Mouse (Mus musculus): ENCODE results near the gene Nup98. TPM values are rescaled to one million over a fixed set of nuclear protein-coding genes. Genes with fewer than 3 reads are reported as not detected.

The Nup98 gene
- polyA plus RNA-seq (2016; fragmentation: Nextera tagmentation; extraction: Ambion mirVana): 33.1 and 34.8 TPM in 2 replicates

- H3K9me3 ChIP-seq: no peaks in the 10 kb centered on the region
- peak within 1 kb of the TSS; percentile 82 for H3K4me2 ChIP-seq (replicated peaks)
- H3K4me1 ChIP-seq: peaks cover 4% of the 10 kb centered on the region
- H3K36me3 ChIP-seq: no peaks in the 10 kb centered on the region
- peak within 1 kb of the TSS; percentile 82 for H3K27ac ChIP-seq
- H3K9ac ChIP-seq: peak within 1 kb of the TSS; percentile 87
- peak; percentile 99 for ATAC-seq (ENCODE audit: low FRiP score, low read depth)
- no peaks in the 10 kb centered on the region for H3K27me3 ChIP-seq (replicated peaks)
- H3K4me3 ChIP-seq: peak within 1 kb of the TSS; percentile 68
- WGBS: under 1% methylated on average over 84 of the region's 87 CpGs
These were observed at the start of gene Nup98, which contains the start of gene Pgap2 for GRCm38 (mm10) chr7:102209756-102210721. Nup98 (minus strand) TSS chr7:102210176. Pgap2 (plus strand) TSS chr7:102210208.

- no peaks in the 10 kb centered on the region for H3K36me3 ChIP-seq
- no peak overlapping the region for H3K27ac ChIP-seq
- H3K4me1 ChIP-seq: no peaks in the 10 kb centered on the region
- no peak overlapping the region for H3K4me3 ChIP-seq
- H3K4me2 ChIP-seq (replicated peaks): no peak overlapping the region
- ATAC-seq (ENCODE audit: low FRiP score, low read depth): no peak
- no peaks in the 10 kb centered on the region for H3K9me3 ChIP-seq
- H3K27me3 ChIP-seq (replicated peaks): no peaks in the 10 kb centered on the region
- 60% methylated on average over 3 of the region's 3 CpGs for WGBS
- no peak overlapping the region for H3K9ac ChIP-seq
These were observed 48.8 kb upstream of the Nup98 start for GRCm38 (mm10) chr7:102258753-102259152.

- Histone ChIP-seq H3K27ac (no peak overlapping the region), H3K9ac (no peak overlapping the region), H3K27me3 (replicated peaks) (no peaks in the 10 kb centered on the region), H3K4me1 (no peaks in the 10 kb centered on the region), H3K4me3 (no peak overlapping the region), H3K4me2 (replicated peaks) (no peak overlapping the region), H3K9me3 (no peaks in the 10 kb centered on the region), H3K36me3 (no peaks in the 10 kb centered on the region)
- ATAC-seq (ENCODE audit: low FRiP score, low read depth): peak; percentile 35
- WGBS: 18% methylated on average over 4 of the region's 4 CpGs
These were observed 48.2 kb upstream of the Nup98 start for GRCm38 (mm10) chr7:102258189-102258588.

GRCm38 (mm10) chr7:102256636-102257035 is 46.7 kb upstream of the Nup98 start:
- Histone ChIP-seq H3K36me3 (no peaks in the 10 kb centered on the region), H3K9ac (no peak overlapping the region), H3K4me2 (replicated peaks) (no peak overlapping the region), H3K27me3 (replicated peaks) (no peaks in the 10 kb centered on the region), H3K9me3 (no peaks in the 10 kb centered on the region), H3K27ac (no peak overlapping the region), H3K4me3 (no peak overlapping the region), H3K4me1 (no peaks in the 10 kb centered on the region)
- WGBS: 91% methylated on average over 3 of the region's 3 CpGs
- no peak for ATAC-seq (ENCODE audit: low FRiP score, low read depth)

GRCm38 (mm10) chr7:102255954-102256353 is 46.0 kb upstream of the Nup98 start, which contains the start of gene Rhog:
Rhog (minus strand) TSS chr7:102256054.
- Histone ChIP-seq H3K27me3 (replicated peaks) (no peaks in the 10 kb centered on the region), H3K9me3 (no peaks in the 10 kb centered on the region), H3K27ac (no peak within 1 kb of the TSS), H3K36me3 (no peaks in the 10 kb centered on the region), H3K9ac (no peak within 1 kb of the TSS), H3K4me3 (no peak within 1 kb of the TSS), H3K4me1 (no peaks in the 10 kb centered on the region), H3K4me2 (replicated peaks) (no peak within 1 kb of the TSS)
- no peak for ATAC-seq (ENCODE audit: low FRiP score, low read depth)
- 80% methylated on average over 3 of the region's 3 CpGs for WGBS

- Histone ChIP-seq H3K9ac (no peak overlapping the region), H3K4me2 (replicated peaks) (no peak overlapping the region)
- WGBS: 94% methylated on average over 1 of the region's 1 CpGs
These were observed 43.7 kb upstream of the Nup98 start for GRCm38 (mm10) chr7:102253631-102254030.

GRCm38 (mm10) chr7:102250631-102251214 is 40.7 kb upstream of the Nup98 start:
- 1% methylated on average over 33 of the region's 33 CpGs for WGBS
- Histone ChIP-seq H3K4me2 (replicated peaks) (peak overlapping the region; percentile 87), H3K4me1 (peaks cover 34% of the 10 kb centered on the region), H3K4me3 (peak overlapping the region; percentile 85), H3K27ac (peak overlapping the region; percentile 50; the same call in 1 of the 2 replicates), H3K9ac (peak overlapping the region; percentile 79), H3K36me3 (no peaks in the 10 kb centered on the region), H3K27me3 (replicated peaks) (no peaks in the 10 kb centered on the region), H3K9me3 (no peaks in the 10 kb centered on the region)
- peak; percentile 81 for ATAC-seq (ENCODE audit: low FRiP score, low read depth)

More at GRCm38 (mm10) chr7:102253631-102254030, 43.7 kb upstream of the Nup98 start:
- Histone ChIP-seq H3K9me3 (no peaks in the 10 kb centered on the region), H3K27ac (no peak overlapping the region), H3K27me3 (replicated peaks) (no peaks in the 10 kb centered on the region), H3K4me3 (no peak overlapping the region), H3K4me1 (peaks cover 9% of the 10 kb centered on the region), H3K36me3 (no peaks in the 10 kb centered on the region)
- no peak for ATAC-seq (ENCODE audit: low FRiP score, low read depth)

- no peaks in the 10 kb centered on the region for H3K27me3 ChIP-seq (replicated peaks)
- no peaks in the 10 kb centered on the region for H3K9me3 ChIP-seq
- H3K4me3 ChIP-seq: peak overlapping the region; percentile 85
- H3K27ac ChIP-seq: peak overlapping the region; percentile 50; the same call in 1 of the 2 replicates
- peak overlapping the region; percentile 87 for H3K4me2 ChIP-seq (replicated peaks)
- no peaks in the 10 kb centered on the region for H3K36me3 ChIP-seq
- ATAC-seq (ENCODE audit: low FRiP score, low read depth): peak; percentile 76
- peaks cover 34% of the 10 kb centered on the region for H3K4me1 ChIP-seq
- WGBS: 1% methylated on average over 44 of the region's 49 CpGs
- H3K9ac ChIP-seq: peak overlapping the region; percentile 79
These were observed 40.1 kb upstream of the Nup98 start for GRCm38 (mm10) chr7:102249896-102250630.

GRCm38 (mm10) chr7:102249531-102249895 is 39.5 kb upstream of the Nup98 start:
- H3K4me2 ChIP-seq (replicated peaks): peak overlapping the region; percentile 87
- H3K27ac ChIP-seq: peak overlapping the region; percentile 50; the same call in 1 of the 2 replicates
- H3K4me3 ChIP-seq: peak overlapping the region; percentile 85
- no peaks in the 10 kb centered on the region for H3K36me3 ChIP-seq
- ATAC-seq (ENCODE audit: low FRiP score, low read depth): peak; percentile 52
- peak overlapping the region; percentile 79 for H3K9ac ChIP-seq
- H3K27me3 ChIP-seq (replicated peaks): no peaks in the 10 kb centered on the region
- peaks cover 34% of the 10 kb centered on the region for H3K4me1 ChIP-seq
- no peaks in the 10 kb centered on the region for H3K9me3 ChIP-seq
- WGBS: under 1% methylated on average over 23 of the region's 23 CpGs

- H3K36me3 ChIP-seq: no peaks in the 10 kb centered on the region
- no peaks in the 10 kb centered on the region for H3K27me3 ChIP-seq (replicated peaks)
- H3K9ac ChIP-seq: peak overlapping the region; percentile 79
- no peak overlapping the region for H3K27ac ChIP-seq
- H3K4me2 ChIP-seq (replicated peaks): peak overlapping the region; percentile 87
- H3K4me3 ChIP-seq: peak overlapping the region; percentile 85
- 30% methylated on average over 16 of the region's 16 CpGs for WGBS
- ATAC-seq (ENCODE audit: low FRiP score, low read depth): no peak
- H3K4me1 ChIP-seq: peaks cover 34% of the 10 kb centered on the region
- H3K9me3 ChIP-seq: no peaks in the 10 kb centered on the region
These were observed 38.9 kb upstream of the Nup98 start for GRCm38 (mm10) chr7:102248691-102249404.

Measured in neural tube, embryonic 12.5 days (tissue).